Mouse (Mus musculus) lung, embryonic 14.5 days (tissue): Measurements from ENCODE around the gene Gpatch2. TPM values are rescaled to one million over a fixed set of nuclear protein-coding genes. Genes with fewer than 3 reads are reported as not detected.

ENCODE experiments used
- ATAC-seq: fragments of 200-750 bp; cut with Nextera tagmentation; 2 replicates; pipeline ENCODE4 v1.8.0; 2017; ENCODE audit warnings: mild to moderate bottlenecking, moderate TSS enrichment, moderate library complexity; ENCODE audit not compliant: insufficient read depth
- DNase-seq: peaks from one replicate; pipeline ENCODE4 v3.0.0-alpha.2; 2015
- H3K27ac ChIP-seq: fragments of 300-500 bp; sonication (generic); 2 replicates; pipeline ENCODE4 v1.5.1; 2014; ENCODE audit warnings: low read depth, mild to moderate bottlenecking, moderate library complexity
- H3K27me3 ChIP-seq: fragments of 300-500 bp; sonication (generic); 2 replicates; pipeline ENCODE4 v1.6.1; 2014; ENCODE audit warnings: low read length, control low read depth; ENCODE audit not compliant: insufficient read depth
- H3K36me3 ChIP-seq: fragments of 300-500 bp; sonication (generic); 2 replicates; pipeline ENCODE4 v1.6.1; 2014; ENCODE audit warnings: control low read depth; ENCODE audit not compliant: insufficient read depth
- H3K4me1 ChIP-seq: fragments of 300-500 bp; sonication (generic); 2 replicates; pipeline ENCODE4 v1.6.1; 2014; ENCODE audit warnings: antibody characterized with exemption, control low read depth; ENCODE audit not compliant: insufficient read depth
- H3K4me2 ChIP-seq: fragments of 300-500 bp; sonication (generic); 2 replicates; pipeline ENCODE4 v1.6.1; 2014; ENCODE audit warnings: mild to moderate bottlenecking
- H3K4me3 ChIP-seq: fragments of 300-500 bp; sonication (generic); 2 replicates; pipeline ENCODE4 v1.5.1; 2014; ENCODE audit warnings: low read depth, low read length
- H3K9ac ChIP-seq: fragments of 300-500 bp; sonication (generic); 2 replicates; pipeline ENCODE4 v1.6.1; 2014
- H3K9me3 ChIP-seq: fragments of 300-500 bp; sonication (generic); 2 replicates; pipeline ENCODE4 v1.6.1; 2016; ENCODE audit warnings: low read depth, low read length, control low read depth
- CTCF ChIP-seq: IDR thresholded peaks from 2 replicates; pipeline ENCODE4 v1.5.1; 2016; ENCODE audit warnings: antibody characterized with exemption, low read depth
- WGBS: fragments of 180-500 bp; shearing (Covaris S2); extraction: QIAGEN DNeasy Blood & Tissue Kit; methylation state at CpG from one replicate; pipeline ENCODE4 v1.1.7; 2014; 5-methylcytosine and 5-hydroxymethylcytosine counted together
- polyA plus RNA-seq: library from polyadenylated mRNA; unstranded; fragments of >200 nt; fragmentation: Nextera tagmentation; extraction: Ambion mirVana; gene quantifications from 2 replicates; pipeline ENCODE4 v1.2.1, GENCODE M21; 2014

The Gpatch2 gene
- polyA plus RNA-seq, result 20.2 and 20.8 TPM in 2 replicates

DNA sequence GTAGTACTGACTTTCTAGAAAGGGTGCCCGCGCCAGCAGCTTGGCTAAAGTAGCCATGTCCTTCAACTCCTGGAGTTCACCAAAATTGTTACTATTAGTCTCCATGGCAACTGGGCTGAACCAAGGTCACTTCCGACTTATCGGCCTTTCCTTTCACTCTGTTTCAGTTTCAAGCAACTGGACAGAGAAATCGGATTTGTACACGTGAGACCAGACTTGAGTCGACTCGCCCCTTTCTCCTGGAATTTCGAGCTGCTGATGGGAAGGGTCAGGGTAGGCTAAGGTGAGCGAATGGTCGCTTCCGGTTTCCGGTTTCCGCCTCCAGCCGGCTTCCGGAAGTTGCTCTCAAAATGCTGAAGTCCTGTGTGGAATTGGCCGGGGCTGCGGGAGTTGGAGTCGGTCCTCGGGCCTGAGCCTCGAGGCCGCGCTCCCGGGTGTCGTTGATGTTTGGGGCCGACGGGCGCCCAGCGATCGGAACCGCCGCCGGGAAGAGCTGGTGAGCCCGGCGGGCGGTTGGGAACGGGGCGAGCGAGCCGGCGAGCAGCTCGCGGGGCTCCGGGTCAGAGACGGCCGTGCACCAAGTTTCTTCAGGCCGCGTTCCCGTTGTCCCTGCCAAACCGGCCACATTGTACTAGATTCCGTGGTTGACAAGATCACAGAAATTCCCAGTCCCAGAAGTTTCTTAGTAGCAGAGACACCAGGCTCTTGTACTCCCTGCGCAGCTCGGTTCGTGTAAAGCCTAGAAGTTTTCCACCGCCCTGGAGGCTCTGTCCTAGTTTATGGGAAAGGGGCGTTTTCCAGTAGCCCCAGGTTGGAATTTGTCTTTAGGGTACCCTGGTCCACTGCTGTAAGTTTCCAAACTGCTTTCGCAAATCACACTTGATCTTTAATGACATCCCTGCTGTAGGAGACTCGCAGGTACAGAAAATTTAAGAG, at the start of gene Gpatch2, which contains the start of gene Spata17:
TSS of gene Gpatch2 (plus strand) at position 328 of the 936 bp plus-strand sequence.
TSS of gene Spata17 (minus strand) at position 285 of the 936 bp plus-strand sequence.
- Histone ChIP-seq H3K36me3 (no peaks in the 10 kb centered on the region), H3K4me2 (peak within 1 kb of the TSS; percentile 86), H3K9me3 (no peaks in the 10 kb centered on the region), H3K27me3 (no peaks in the 10 kb centered on the region), H3K27ac (peak within 1 kb of the TSS; percentile 77; the same call in 1 of the 2 replicates), H3K9ac (peak within 1 kb of the TSS; percentile 85), H3K4me1 (no peaks in the 10 kb centered on the region), H3K4me3 (peak within 1 kb of the TSS; percentile 87)
- no peak for TF ChIP-seq CTCF
- DNase-seq, result peak; percentile 91
- peak; percentile 95 for ATAC-seq
- WGBS, result 1% methylated on average over 58 of the region's 58 CpGs

DNA sequence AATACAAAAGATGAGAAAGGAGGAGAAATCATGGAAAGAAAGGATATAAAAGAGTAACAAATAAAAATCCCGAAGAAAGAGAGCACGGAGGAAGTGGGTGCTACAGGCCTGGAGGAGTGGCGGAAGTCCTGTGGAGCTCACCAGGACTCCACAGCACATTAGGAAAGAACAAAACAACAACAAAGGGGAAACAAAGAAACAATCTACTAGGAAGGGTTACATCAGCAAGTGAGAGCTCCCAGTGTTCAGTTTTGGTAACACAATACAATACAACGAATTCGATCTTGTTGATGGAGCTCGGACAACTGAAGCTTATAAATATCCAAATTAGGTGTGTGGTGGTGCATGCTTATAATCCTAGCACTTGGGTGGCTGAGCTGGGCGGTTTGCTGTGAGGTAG, 45.7 kb upstream of the Gpatch2 start:
- Histone ChIP-seq H3K36me3 (no peaks in the 10 kb centered on the region), H3K4me2 (no peak overlapping the region), H3K9ac (no peak overlapping the region), H3K27ac (no peak overlapping the region), H3K9me3 (no peaks in the 10 kb centered on the region), H3K27me3 (no peaks in the 10 kb centered on the region), H3K4me1 (no peaks in the 10 kb centered on the region), H3K4me3 (no peak overlapping the region)
- WGBS, result 79% methylated on average over 7 of the region's 7 CpGs
- DNase-seq, result no peak
- TF ChIP-seq CTCF, result no peak
- no peak for ATAC-seq

DNA sequence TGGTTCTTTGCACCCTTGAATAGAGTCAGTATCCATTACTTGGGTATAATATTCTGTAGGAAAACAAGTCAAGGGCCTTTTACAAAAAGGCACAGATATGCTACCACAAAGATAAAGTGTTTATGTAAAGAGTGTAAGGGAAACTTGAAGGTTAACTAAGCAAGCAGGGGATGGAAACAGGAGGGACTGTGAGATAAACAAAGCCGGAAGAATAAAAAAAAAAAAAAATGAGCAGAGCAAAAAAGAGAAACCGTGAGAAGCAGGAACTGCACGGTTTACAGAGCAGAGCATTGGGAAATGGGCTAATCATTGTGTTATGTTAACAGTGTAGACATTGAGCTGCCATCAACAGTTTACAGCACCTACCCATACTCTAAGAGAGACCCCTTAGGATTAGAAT, 44.9 kb upstream of the Gpatch2 start:
- H3K4me3 ChIP-seq, result no peak overlapping the region
- no peaks in the 10 kb centered on the region for H3K9me3 ChIP-seq
- no peaks in the 10 kb centered on the region for H3K36me3 ChIP-seq
- ATAC-seq (no peak), DNase-seq (no peak)
- 40% methylated on average over 3 of the region's 3 CpGs for WGBS
- no peak overlapping the region for H3K4me2 ChIP-seq
- no peaks in the 10 kb centered on the region for H3K27me3 ChIP-seq
- H3K9ac ChIP-seq, result no peak overlapping the region
- no peaks in the 10 kb centered on the region for H3K4me1 ChIP-seq
- H3K27ac ChIP-seq, result no peak overlapping the region
- no peak for TF ChIP-seq CTCF

GRCm38 (mm10) chr1:187175991-187176390, 39.3 kb upstream of the Gpatch2 start:
- no peaks in the 10 kb centered on the region for H3K27me3 ChIP-seq
- DNase-seq (no peak), ATAC-seq (no peak)
- H3K27ac ChIP-seq, result no peak overlapping the region
- no peak overlapping the region for H3K4me3 ChIP-seq
- WGBS, result 81% methylated on average over 1 of the region's 1 CpGs
- no peaks in the 10 kb centered on the region for H3K36me3 ChIP-seq
- H3K9ac ChIP-seq, result no peak overlapping the region
- no peak for TF ChIP-seq CTCF
- no peak overlapping the region for H3K4me2 ChIP-seq
- no peaks in the 10 kb centered on the region for H3K4me1 ChIP-seq
- no peaks in the 10 kb centered on the region for H3K9me3 ChIP-seq

DNA sequence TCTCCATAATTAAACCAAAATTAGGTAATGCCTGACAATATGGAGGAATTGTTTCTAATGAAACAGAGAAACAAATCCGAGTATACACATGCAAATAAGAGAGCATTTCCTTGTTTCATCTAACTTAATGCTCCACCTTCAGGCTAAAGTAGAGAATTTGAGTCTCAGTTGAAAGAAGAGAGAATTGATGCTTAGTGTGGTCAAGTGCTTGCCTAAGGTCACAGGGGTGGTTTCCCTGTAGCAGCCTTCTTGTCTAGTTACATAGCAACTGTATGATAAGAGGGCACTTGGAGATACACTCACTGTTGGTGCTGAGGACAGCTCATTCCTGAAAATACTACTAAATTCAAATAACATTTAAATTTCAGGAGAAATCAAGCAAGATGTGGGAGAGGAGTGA, 36.8 kb upstream of the Gpatch2 start:
- DNase-seq, result no peak
- WGBS, result 47% methylated on average over 1 of the region's 1 CpGs

GRCm38 (mm10) chr1:187205506-187205905, 9.8 kb upstream of the Gpatch2 start:
- H3K4me2 ChIP-seq, result no peak overlapping the region
- 30% methylated on average over 6 of the region's 6 CpGs for WGBS
- peak; percentile 76 for DNase-seq
- H3K9me3 ChIP-seq, result no peaks in the 10 kb centered on the region
- TF ChIP-seq CTCF, result no peak
- no peak overlapping the region for H3K9ac ChIP-seq
- no peak overlapping the region for H3K4me3 ChIP-seq
- peak; percentile 80 for ATAC-seq
- H3K27me3 ChIP-seq, result no peaks in the 10 kb centered on the region
- H3K36me3 ChIP-seq, result no peaks in the 10 kb centered on the region
- H3K4me1 ChIP-seq, result no peaks in the 10 kb centered on the region
- H3K27ac ChIP-seq, result no peak overlapping the region

More for the DNA sequence above, 36.8 kb upstream of the Gpatch2 start:
- Histone ChIP-seq H3K4me1 (no peaks in the 10 kb centered on the region), H3K4me3 (no peak overlapping the region), H3K36me3 (no peaks in the 10 kb centered on the region), H3K27me3 (no peaks in the 10 kb centered on the region), H3K4me2 (no peak overlapping the region), H3K27ac (no peak overlapping the region), H3K9me3 (no peaks in the 10 kb centered on the region), H3K9ac (no peak overlapping the region)
- no peak for ATAC-seq
- no peak for TF ChIP-seq CTCF

- 30% methylated on average over 4 of the region's 4 CpGs for WGBS
- Histone ChIP-seq H3K9ac (no peak overlapping the region), H3K36me3 (no peaks in the 10 kb centered on the region), H3K9me3 (no peaks in the 10 kb centered on the region), H3K27ac (no peak overlapping the region), H3K4me1 (no peaks in the 10 kb centered on the region), H3K4me2 (no peak overlapping the region), H3K4me3 (no peak overlapping the region), H3K27me3 (no peaks in the 10 kb centered on the region)
- DNase-seq, result no peak
- no peak for ATAC-seq
- TF ChIP-seq CTCF, result no peak
These were observed 5.8 kb upstream of the Gpatch2 start for GRCm38 (mm10) chr1:187209496-187209895.
